Mouse (Mus musculus) hindbrain, embryonic 15.5 days (tissue): ENCODE data around the gene Scn9a. TPM values are rescaled to one million over a fixed set of nuclear protein-coding genes. Genes with fewer than 3 reads are reported as not detected.

Source experiments
- ATAC-seq: fragments of 200-750 bp; cut with Nextera tagmentation; 2 replicates; pipeline ENCODE4 v1.8.0; 2017; ENCODE audit warnings: low read depth, moderate number of reproducible peaks, moderate TSS enrichment; ENCODE audit not compliant: low FRiP score
- H3K27ac ChIP-seq: fragments of 300-500 bp; sonication (generic); replicated peaks from 2 replicates; pipeline ENCODE4 v1.5.1; 2015; ENCODE audit warnings: mild to moderate bottlenecking, inconsistent platforms
- H3K27me3 ChIP-seq: fragments of 300-500 bp; sonication (generic); 2 replicates; pipeline ENCODE4 v1.6.1; 2015; ENCODE audit warnings: control low read depth, inconsistent platforms
- H3K36me3 ChIP-seq: fragments of 300-500 bp; sonication (generic); 2 replicates; pipeline ENCODE4 v1.6.1; 2015; ENCODE audit warnings: control low read depth, inconsistent platforms
- H3K4me1 ChIP-seq: fragments of 300-500 bp; sonication (generic); replicated peaks from 2 replicates; pipeline ENCODE4 v1.6.1; 2015; ENCODE audit warnings: control low read depth, inconsistent platforms
- H3K4me2 ChIP-seq: fragments of 300-500 bp; sonication (generic); 2 replicates; pipeline ENCODE4 v1.6.1; 2015; ENCODE audit warnings: moderate library complexity, mild to moderate bottlenecking, inconsistent platforms
- H3K4me3 ChIP-seq: fragments of 300-500 bp; sonication (generic); 2 replicates; pipeline ENCODE4 v1.5.1; 2015; ENCODE audit warnings: mild to moderate bottlenecking, inconsistent platforms
- H3K9ac ChIP-seq: fragments of 300-500 bp; sonication (generic); 2 replicates; pipeline ENCODE4 v1.6.1; 2015; ENCODE audit warnings: inconsistent platforms
- H3K9me3 ChIP-seq: fragments of 300-500 bp; sonication (generic); 2 replicates; pipeline ENCODE4 v1.6.1; 2016; ENCODE audit warnings: control low read depth, inconsistent platforms
- WGBS: fragments of 180-500 bp; shearing (Covaris S2); methylation state at CpG from one replicate; pipeline ENCODE4 v1.1.7; 2015; 5-methylcytosine and 5-hydroxymethylcytosine counted together
- polyA plus RNA-seq: library from polyadenylated mRNA; unstranded; fragments of >200 nt; fragmentation: Nextera tagmentation; extraction: Ambion mirVana; gene quantifications from 2 replicates; pipeline ENCODE4 v1.2.1, GENCODE M21; 2015

Gene Scn9a
- 12.4 and 12.8 TPM in 2 replicates for polyA plus RNA-seq

- H3K4me3 ChIP-seq: peak within 1 kb of the TSS; percentile 54
- no peaks in the 10 kb centered on the region for H3K27me3 ChIP-seq
- H3K4me2 ChIP-seq: peak within 1 kb of the TSS; percentile 72
- peak within 1 kb of the TSS; percentile 82 for H3K27ac ChIP-seq
- 0 out of 2 replicates have a peak, but pooled peaks cover 4% of the 10 kb centered on the region for H3K4me1 ChIP-seq
- ATAC-seq: peak; percentile 92
- H3K9ac ChIP-seq: peak within 1 kb of the TSS; percentile 63
- no peaks in the 10 kb centered on the region for H3K36me3 ChIP-seq
- WGBS: under 1% methylated on average over 29 of the region's 29 CpGs
- H3K9me3 ChIP-seq: no peaks in the 10 kb centered on the region
Measured at GRCm38 (mm10) chr2:66634580-66635359, at the start of gene Scn9a. Scn9a (minus strand) TSS chr2:66634962.

- H3K4me3 ChIP-seq: no peak overlapping the region
- H3K27me3 ChIP-seq: no peaks in the 10 kb centered on the region
- H3K4me2 ChIP-seq: no peak overlapping the region
- no peaks in the 10 kb centered on the region for H3K4me1 ChIP-seq
- ATAC-seq: no peak
- H3K9ac ChIP-seq: no peak overlapping the region
- WGBS: 58% methylated on average over 1 of the region's 1 CpGs
- H3K36me3 ChIP-seq: no peaks in the 10 kb centered on the region
- no peak overlapping the region for H3K27ac ChIP-seq
- H3K9me3 ChIP-seq: no peaks in the 10 kb centered on the region
Measured at GRCm38 (mm10) chr2:66661988-66662387, 27.2 kb upstream of the Scn9a start.

GRCm38 (mm10) chr2:66656430-66656829 is 21.7 kb upstream of the Scn9a start:
- Histone ChIP-seq H3K27ac (no peak overlapping the region), H3K4me3 (no peak overlapping the region), H3K4me2 (no peak overlapping the region), H3K9me3 (no peaks in the 10 kb centered on the region), H3K9ac (no peak overlapping the region), H3K36me3 (no peaks in the 10 kb centered on the region), H3K4me1 (no peaks in the 10 kb centered on the region), H3K27me3 (no peaks in the 10 kb centered on the region)
- no peak for ATAC-seq
- 96% methylated on average over 3 of the region's 3 CpGs for WGBS

GRCm38 (mm10) chr2:66655431-66655830 is 20.7 kb upstream of the Scn9a start:
- H3K27me3 ChIP-seq: no peaks in the 10 kb centered on the region
- no peaks in the 10 kb centered on the region for H3K4me1 ChIP-seq
- no peak overlapping the region for H3K4me3 ChIP-seq
- H3K4me2 ChIP-seq: no peak overlapping the region
- H3K27ac ChIP-seq: no peak overlapping the region
- H3K9ac ChIP-seq: no peak overlapping the region
- WGBS: 79% methylated on average over 2 of the region's 2 CpGs
- ATAC-seq: no peak
- no peaks in the 10 kb centered on the region for H3K36me3 ChIP-seq
- no peaks in the 10 kb centered on the region for H3K9me3 ChIP-seq

- no peaks in the 10 kb centered on the region for H3K36me3 ChIP-seq
- no peak overlapping the region for H3K9ac ChIP-seq
- H3K4me1 ChIP-seq: no peaks in the 10 kb centered on the region
- H3K4me2 ChIP-seq: no peak overlapping the region
- no peaks in the 10 kb centered on the region for H3K9me3 ChIP-seq
- no peak for ATAC-seq
- no peaks in the 10 kb centered on the region for H3K27me3 ChIP-seq
- WGBS: 27% methylated on average over 5 of the region's 5 CpGs
- no peak overlapping the region for H3K4me3 ChIP-seq
- no peak overlapping the region for H3K27ac ChIP-seq
Measured at GRCm38 (mm10) chr2:66644384-66644783, 9.6 kb upstream of the Scn9a start.

GRCm38 (mm10) chr2:66632728-66633127 is 2.0 kb downstream of the Scn9a start:
- no peaks in the 10 kb centered on the region for H3K9me3 ChIP-seq
- no peak for ATAC-seq
- H3K27me3 ChIP-seq: no peaks in the 10 kb centered on the region
- 0 out of 2 replicates have a peak, but pooled peaks cover 4% of the 10 kb centered on the region for H3K4me1 ChIP-seq
- 26% methylated on average over 5 of the region's 5 CpGs for WGBS
- no peak overlapping the region for H3K9ac ChIP-seq
- H3K4me2 ChIP-seq: peak overlapping the region; percentile 72
- H3K36me3 ChIP-seq: no peaks in the 10 kb centered on the region
- no peak overlapping the region for H3K27ac ChIP-seq
- H3K4me3 ChIP-seq: peak overlapping the region; percentile 24

- Histone ChIP-seq H3K9ac (no peak overlapping the region), H3K27me3 (no peaks in the 10 kb centered on the region), H3K9me3 (no peaks in the 10 kb centered on the region), H3K4me2 (no peak overlapping the region), H3K4me1 (no peaks in the 10 kb centered on the region), H3K4me3 (no peak overlapping the region), H3K27ac (no peak overlapping the region), H3K36me3 (no peaks in the 10 kb centered on the region)
- no peak for ATAC-seq
- 61% methylated on average over 7 of the region's 7 CpGs for WGBS
Measured at GRCm38 (mm10) chr2:66611091-66611490, 23.7 kb downstream of the Scn9a start.

GRCm38 (mm10) chr2:66597313-66597712 is 37.4 kb downstream of the Scn9a start:
- ATAC-seq: no peak
- WGBS: 82% methylated on average over 6 of the region's 6 CpGs
- Histone ChIP-seq H3K4me1 (no peaks in the 10 kb centered on the region), H3K4me2 (no peak overlapping the region), H3K9ac (no peak overlapping the region), H3K36me3 (no peaks in the 10 kb centered on the region), H3K27ac (no peak overlapping the region), H3K27me3 (no peaks in the 10 kb centered on the region), H3K9me3 (no peaks in the 10 kb centered on the region), H3K4me3 (no peak overlapping the region)

- H3K36me3 ChIP-seq: no peaks in the 10 kb centered on the region
- 58% methylated on average over 5 of the region's 5 CpGs for whole genome bisulfite sequencing
Measured at GRCm38 (mm10) chr2:66596145-66596544, 38.6 kb downstream of the Scn9a start.

GRCm38 (mm10) chr2:66590151-66590550 is 44.6 kb downstream of the Scn9a start:
- H3K4me3 ChIP-seq: no peak overlapping the region
- ATAC-seq: no peak
- H3K9me3 ChIP-seq: no peaks in the 10 kb centered on the region
- no peaks in the 10 kb centered on the region for H3K36me3 ChIP-seq
- no peak overlapping the region for H3K9ac ChIP-seq
- 83% methylated on average over 3 of the region's 3 CpGs for whole genome bisulfite sequencing
- no peak overlapping the region for H3K4me2 ChIP-seq
- H3K27ac ChIP-seq: no peak overlapping the region
- no peaks in the 10 kb centered on the region for H3K4me1 ChIP-seq
- H3K27me3 ChIP-seq: no peaks in the 10 kb centered on the region

More at GRCm38 (mm10) chr2:66596145-66596544, 38.6 kb downstream of the Scn9a start:
- H3K4me3 ChIP-seq: no peak overlapping the region
- ATAC-seq: no peak
- H3K4me2 ChIP-seq: no peak overlapping the region
- no peaks in the 10 kb centered on the region for H3K4me1 ChIP-seq
- no peaks in the 10 kb centered on the region for H3K9me3 ChIP-seq
- H3K27ac ChIP-seq: no peak overlapping the region
- H3K27me3 ChIP-seq: no peaks in the 10 kb centered on the region
- no peak overlapping the region for H3K9ac ChIP-seq

GRCm38 (mm10) chr2:66580026-66580808 is 54.5 kb downstream of the Scn9a start:
- Histone ChIP-seq H3K27me3 (no peaks in the 10 kb centered on the region), H3K27ac (peak overlapping the region; percentile 42; the same call in 1 of the 2 replicates), H3K4me3 (no peak overlapping the region), H3K36me3 (no peaks in the 10 kb centered on the region), H3K4me2 (no peak overlapping the region), H3K9me3 (no peaks in the 10 kb centered on the region), H3K9ac (no peak overlapping the region), H3K4me1 (peaks cover 3% of the 10 kb centered on the region)
- WGBS: 67% methylated on average over 5 of the region's 5 CpGs
- ATAC-seq: peak; percentile 91; the same call in 1 of the 2 replicates

GRCm38 (mm10) chr2:66548254-66548653 is 86.5 kb downstream of the Scn9a start:
- Histone ChIP-seq H3K4me3 (no peak overlapping the region), H3K36me3 (no peaks in the 10 kb centered on the region; the same call in 1 of the 2 replicates), H3K9ac (no peak overlapping the region), H3K27ac (no peak overlapping the region), H3K4me1 (no peaks in the 10 kb centered on the region), H3K27me3 (no peaks in the 10 kb centered on the region), H3K4me2 (no peak overlapping the region), H3K9me3 (no peaks in the 10 kb centered on the region)
- no peak for ATAC-seq
- WGBS: 83% methylated on average over 3 of the region's 3 CpGs
